Mouse (Mus musculus): Measurements from ENCODE around the gene Ndufa4l2.

Gene Ndufa4l2

DNA sequence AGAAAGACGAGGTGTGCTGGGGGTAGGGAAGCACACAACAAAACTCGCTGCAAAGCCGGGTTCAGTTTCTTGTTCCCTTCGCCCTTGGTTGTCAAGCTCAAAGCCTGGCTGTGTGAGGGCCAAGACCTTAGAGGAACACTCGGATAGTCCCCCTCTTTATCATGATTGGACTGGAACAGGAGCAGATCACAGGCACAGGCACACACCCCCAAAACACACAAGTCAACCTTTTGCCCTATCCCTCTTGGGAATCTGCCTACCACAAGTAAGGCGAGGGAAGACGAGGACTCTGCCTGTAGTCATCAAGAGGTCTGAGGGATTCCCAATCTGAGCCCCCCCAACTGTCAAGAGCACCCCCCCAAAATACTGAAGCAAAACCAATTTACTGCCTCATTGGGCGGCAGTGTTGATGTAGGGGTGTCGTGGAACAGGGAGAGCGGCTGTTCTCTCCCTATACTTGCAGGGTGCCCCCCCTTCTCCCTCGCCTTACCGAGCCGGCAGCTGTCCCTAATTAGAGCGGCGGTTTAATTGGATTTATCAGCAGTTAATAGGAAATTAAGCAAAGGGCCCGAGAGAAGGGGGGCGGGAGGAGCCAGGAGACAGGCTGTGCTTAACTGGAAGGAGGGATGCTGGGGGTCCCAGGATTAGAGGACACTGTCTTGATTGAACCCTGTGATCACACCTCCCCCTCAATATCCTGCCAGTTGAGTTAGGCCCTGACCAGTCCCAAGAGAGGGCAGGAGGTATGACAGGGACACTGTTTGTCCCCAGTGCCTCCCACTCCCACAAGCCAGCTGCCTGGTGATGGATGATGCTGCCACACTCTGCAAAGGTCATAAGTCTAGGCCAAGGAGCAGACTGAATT is 4.7 kb upstream of the Ndufa4l2 start:
- no peak for DNase-seq (ENCODE audit: low spot score)

DNA sequence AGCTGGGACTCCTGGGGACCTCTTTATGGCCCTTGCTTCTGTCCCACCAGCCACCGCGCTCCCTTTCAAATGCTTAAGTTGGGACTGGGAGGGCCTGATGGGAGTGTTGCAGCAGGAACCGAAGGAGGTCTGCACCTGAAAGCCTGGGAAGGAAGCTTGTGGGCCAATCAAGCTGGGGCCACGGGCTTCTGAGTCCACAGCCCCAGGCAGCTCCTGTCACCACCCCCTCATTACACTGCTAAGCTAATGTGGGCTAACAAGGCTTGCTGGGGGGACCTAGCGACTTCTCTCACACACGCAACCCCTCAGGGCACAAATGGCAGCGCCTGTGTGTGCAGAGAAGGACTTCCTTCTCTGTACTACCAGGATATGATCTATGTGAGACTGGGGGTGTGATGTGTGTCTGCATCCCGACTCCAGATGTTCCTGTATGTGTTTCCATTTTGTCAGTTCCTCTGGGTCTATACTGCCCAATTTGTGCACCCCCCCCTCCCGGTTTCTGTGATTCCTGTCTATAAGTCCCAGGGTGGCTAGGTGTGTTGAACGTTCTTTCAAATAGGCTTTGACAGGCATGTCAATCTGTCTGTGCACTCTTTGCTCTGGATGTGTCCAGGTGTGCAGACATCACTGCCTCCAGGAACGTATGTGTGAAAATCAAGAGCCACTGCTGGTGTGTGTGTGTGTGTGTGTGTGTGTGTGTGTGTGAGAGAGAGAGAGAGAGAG is 3.7 kb upstream of the Ndufa4l2 start:
- DNase-seq (ENCODE audit: low spot score) = no peak

DNA sequence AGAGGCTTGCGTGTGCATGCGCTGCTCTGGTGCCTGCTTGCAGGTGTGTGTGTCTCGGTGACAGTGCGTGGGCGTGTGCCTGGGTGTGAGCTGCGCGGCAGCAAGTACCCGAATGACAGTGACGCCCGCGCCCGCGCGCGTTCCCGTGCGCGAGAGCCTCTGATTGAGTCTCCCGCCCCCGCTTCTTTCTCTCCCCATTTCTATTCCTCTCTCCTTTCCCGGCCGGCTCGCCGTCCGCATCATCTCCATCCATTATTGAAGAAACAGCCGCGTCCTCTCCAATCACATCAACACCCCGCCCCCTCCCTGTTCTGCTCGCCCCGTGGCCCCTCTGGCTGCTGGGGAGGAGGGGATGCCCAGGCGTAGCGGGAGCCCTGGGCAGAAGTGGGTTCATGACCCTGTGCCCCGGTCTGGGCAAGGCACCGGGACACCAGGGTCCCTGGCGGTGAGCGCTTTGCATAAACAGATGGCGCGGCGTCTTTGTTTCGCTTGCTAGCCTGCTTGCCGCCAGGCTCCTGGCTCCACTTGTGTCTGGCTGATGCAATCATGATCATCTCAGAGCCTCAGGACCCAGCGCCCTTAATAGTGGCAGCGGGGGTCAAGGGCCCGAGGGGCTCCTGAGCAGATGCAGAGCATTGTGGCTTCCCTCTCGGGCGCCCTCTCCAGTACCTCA is 3.0 kb upstream of the Ndufa4l2 start:
- DNase-seq (ENCODE audit: low spot score) = no peak

DNA sequence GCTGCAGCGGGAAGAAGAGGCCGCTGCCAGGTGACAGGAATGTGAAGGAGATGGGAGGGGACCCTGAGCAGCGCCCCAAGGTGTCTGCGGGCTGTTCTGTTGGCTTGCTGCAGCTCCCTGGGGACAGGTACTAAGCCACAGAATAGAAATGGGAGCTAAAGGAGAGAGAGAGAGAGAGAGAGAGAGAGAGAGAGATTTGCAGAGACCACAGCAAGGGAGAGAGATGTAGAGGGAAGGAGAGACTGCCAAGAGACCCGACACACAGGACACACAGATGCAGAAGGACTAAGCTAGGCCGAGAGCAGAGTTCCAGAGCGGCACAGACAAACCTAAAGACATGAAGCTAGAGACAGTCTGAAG is 2.5 kb upstream of the Ndufa4l2 start:
- DNase-seq (ENCODE audit: low spot score) = no peak

DNA sequence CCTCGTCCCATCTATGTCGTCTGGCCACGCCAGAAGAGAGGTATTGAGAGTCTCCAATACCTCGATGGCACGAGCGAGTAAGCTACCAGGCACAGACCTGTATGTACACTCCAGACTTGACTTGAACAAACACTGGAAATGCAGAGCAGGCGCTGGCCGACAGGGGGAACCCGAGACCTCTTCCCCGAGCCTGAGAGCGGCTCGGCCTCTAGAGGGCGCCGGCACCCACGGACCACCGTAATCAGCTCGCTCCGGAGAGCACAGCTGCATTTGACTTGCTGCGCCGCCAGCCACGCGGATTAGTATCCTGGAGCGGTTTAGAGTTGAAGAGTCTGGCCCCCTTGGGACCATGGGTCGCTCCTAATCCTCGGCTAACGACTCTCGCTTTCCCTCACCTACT is 2.0 kb upstream of the Ndufa4l2 start:
- DNase-seq (ENCODE audit: low spot score) = peak; percentile 76

DNA sequence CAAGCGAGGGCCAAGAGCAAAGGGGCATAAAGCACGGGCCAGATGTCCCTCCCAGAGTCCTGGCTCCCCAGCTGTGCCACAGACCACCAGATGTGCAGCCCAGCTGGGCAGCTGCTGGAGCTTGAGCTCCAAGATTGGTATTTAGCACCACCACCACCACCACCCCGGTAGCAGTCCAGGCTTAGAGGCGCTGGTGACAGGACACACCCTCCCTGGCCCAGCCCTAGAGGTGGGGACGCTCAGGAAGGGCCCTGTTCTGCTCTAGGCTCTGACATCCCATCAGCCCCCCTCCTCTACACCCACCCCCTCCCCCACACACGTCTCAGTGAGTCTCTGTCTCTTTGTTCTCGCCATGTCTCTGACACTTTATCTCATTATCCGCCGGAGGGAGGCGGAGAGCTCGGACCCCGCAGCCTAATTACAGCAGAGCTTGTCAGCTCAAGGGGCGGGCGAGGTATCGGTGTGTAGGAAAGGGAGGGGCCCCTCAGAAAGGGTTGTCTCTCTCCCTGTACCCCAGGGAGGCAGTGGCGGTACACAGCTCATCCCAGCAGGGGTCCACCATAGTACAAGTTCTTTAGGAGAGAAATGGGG is 1.2 kb upstream of the Ndufa4l2 start:
- DNase-seq (ENCODE audit: low spot score) = no peak

DNA sequence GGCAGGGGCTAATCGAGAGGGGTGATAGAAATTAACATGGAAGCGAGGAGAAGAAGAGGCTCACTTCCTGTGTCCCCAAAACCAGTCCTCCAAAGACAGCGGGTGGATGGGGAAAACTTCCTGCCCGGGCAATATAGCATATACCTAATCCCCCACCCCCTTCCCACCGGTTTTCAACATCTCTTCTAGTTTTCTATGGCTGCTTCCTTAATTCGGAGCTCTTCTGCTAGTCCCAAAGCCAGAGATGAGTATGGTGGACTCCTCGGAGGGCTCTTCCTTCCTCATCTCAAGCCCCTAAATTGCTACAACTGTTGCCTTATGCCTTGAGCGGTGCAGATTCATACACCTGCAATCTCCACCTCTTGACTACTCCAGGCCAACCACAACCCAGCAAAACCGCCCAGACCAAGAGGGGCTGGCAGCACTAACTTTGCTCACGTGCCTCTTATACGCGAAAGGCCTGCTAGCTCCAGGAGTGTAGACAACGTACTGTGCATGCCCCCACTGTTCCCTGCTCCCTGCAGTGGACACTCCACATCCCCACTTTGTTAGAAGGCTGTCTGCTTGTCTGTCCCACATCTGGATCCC is 562 bp upstream of the Ndufa4l2 start:
- DNase-seq (ENCODE audit: low spot score) = no peak

DNA sequence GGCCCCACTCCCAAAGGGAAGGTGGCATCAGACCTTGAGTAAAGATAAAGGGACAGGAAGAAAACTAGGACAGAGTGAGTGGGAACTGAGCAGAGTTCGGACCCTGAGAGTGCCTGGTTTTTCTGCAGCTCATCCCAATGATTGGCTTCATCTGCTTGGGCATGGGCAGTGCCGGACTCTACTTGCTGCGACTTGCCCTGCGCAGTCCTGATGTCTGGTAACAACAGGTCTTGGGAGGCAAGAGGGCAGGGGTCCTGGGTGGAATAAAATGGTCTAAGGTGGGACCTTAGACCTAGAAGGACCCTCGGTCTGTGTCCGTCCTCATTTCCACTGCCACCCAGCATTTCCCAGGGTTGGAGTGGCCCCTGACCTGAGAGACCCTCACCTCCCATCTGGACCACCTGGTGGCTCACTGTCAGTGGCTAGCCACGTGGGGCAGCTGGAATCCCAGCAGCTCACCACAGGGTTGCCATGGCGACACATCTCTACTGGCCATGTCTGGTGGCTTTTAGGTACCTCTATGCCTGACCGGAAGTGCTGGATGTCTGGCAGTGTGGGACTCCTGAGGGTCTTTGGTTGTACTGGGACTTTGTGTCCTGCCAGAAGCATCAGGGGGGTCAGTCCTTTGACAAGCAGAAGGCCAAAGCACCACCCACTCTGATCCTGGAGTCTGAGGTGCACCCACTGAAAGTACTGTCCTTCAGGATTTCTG is 660 bp downstream of the Ndufa4l2 start:
- no peak for DNase-seq (ENCODE audit: low spot score)

DNA sequence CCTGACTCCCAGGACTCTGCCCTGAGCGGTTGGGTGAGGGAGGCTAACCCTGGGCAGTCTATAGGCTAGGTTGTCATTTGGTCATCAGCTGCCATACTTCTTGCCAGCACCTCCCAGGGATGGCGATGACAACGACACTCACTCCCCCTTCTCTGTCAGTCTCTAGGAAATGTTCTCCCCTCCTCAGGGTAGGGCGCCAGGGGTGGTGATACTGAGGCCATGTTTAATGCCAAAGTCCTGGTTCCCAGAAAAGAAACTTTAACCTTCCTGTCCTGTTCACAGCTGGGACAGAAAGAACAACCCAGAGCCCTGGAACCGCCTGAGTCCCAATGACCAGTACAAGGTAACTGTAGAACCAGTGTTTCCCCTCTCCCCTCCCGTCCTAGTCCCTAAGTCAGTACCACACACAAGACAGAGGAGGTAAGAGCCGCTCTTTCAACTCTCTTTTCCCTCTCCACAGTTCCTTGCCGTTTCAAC is 1.3 kb downstream of the Ndufa4l2 start:
- DNase-seq (ENCODE audit: low spot score) = no peak

DNA sequence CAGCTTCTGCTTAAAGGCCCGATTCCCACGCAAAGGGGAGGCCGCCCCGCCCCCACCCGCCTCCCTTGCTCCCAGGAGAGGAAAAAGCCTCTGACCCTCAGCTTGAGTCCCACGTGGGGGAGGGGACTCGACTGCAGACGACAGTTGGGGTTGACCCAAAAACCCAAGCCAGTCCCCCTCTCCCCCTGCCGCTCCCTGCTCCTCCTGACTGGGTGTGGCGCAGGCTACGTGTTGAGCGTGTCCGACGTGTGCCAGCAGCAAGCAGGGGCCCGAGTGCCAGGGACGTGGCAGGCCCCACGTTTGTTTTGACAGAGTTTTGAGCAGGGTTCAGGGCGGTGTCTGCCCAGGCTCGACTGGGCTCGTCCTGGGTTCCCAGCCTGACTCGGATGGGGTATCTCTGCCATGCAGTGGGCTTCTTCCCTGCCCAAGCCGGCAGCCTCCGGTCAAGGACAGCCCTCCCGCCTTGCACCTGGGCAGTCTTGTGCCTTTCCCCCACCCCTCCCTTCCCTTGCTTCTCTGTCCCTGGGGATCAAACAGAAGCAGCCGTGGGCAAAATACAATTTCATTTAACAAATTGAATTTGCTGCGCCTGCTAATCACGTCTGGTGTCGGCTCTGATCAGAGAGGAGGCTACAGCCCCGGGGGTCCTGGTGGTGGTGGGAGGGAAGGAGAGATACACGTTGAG is 2.0 kb downstream of the Ndufa4l2 start:
- DNase-seq (ENCODE audit: low spot score) = no peak

DNA sequence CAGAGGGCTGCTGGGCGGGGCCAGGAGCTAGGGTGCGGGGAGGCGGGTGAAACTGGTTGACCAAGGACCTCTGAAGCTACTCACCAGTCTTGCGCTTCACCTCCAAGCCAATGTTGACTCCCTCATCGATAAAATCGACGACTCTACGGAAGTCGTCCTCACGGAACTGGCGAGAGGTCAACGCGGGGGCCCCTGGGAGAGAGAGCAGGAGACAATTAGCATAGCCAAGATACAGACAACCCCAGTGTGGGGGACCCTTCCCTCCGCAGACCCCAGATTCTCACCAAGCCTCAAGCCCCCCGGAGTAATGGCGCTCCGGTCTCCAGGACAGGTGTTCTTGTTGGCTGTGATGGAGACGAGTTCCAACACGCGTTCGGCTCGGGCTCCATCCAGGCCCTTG is 3.2 kb downstream of the Ndufa4l2 start:
- no peak for DNase-seq (ENCODE audit: low spot score)

DNA sequence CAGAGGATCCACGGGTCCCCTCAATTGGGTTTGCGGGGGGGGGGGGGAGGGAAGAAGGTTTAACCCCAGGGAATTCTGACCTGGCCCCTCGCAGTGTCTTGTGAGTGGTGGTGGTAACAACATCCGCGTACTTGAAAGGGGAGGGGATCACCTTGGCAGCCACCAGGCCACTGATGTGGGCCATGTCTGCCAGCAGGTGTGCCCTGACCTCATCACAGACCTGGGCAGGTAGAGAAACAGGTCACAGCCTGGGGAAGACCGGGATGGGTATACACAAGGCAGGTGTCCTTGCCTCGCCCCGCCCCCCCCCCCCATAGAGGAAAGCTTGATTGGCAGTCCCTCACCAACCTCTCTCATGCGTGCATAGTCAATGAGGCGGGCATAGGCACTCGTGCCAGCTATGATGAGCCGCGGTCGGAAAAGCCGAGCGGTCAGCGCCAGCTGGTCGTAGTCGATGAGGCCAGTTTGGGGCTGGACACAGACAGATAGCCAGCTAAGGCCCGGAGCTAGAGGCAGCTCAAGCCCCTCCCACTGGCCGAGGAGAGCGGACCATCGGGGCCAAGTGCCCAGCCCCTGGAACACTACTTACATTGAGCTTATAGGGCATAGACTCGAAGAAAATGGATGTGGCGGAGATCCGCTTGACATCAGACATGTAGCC is 4.4 kb downstream of the Ndufa4l2 start:
- DNase-seq (ENCODE audit: low spot score) = no peak

DNA sequence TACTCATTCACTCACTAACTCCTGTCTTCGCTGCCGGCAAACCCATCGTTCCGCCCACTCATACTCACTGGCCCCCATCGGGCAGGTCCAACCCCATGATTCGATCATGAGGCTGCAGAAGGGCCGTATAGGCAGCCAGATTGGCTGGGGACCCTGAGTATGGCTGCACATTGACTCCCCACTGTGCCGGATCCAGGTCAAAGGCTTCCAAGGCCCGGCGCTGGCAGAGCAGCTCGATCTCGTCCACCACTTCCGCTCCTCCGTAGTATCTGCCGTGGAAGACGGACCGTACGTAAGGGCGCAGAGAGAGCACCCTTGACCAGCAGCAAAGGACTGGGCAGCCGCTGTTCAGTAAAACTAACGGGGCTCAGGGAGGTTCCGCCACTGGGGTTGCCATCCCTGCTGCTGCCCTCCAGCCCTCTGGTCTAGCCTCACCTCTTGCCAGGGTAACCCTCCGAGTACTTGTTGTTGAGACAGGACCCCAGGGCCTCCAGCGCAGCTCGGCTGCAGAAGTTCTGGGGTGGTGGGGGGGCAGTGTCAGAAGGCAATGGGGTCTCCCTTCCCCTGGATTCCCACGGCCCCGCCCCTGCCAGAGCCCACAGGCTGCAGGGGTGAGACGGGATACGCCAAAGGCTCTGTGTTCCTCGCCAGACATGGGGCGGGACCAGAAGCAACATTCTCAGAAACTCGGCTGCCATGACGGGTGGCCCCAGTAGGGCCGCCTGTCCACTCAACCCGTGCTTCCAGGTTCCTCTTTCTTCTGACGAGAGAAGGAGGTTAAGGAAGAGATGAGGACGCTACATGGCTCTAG is 5.3 kb downstream of the Ndufa4l2 start:
- no peak for DNase-seq (ENCODE audit: low spot score)

DNA sequence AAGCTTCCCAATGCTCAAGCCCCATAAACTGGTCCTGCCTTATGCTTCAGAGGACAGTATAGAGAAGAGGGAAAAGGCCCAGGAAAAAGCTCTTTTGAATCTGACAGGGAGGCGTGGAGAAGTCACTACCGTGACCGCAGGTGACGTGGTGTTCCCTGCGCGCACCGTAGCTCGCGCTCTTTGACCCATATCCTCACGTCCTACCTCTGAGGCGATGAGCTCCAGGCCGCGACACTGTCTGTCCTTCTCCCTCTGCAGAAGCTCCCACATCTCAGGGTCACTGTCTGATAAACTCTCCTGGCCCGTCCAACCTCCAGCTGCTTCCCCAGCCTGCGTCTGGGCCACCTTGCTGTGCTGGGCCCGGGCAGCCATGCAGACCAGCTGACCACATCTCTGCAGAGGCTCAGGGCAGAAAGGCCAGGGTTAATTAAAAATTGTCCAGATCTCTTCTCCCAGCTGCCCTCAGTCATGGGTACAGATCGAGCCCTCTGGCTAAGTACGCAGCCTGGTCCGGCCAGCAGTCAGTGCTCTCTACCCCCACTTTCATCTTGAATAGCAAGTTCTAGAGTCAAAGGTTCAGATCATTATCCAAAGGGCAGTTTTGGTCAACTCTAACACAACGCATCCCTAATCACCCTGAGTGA is 6.1 kb downstream of the Ndufa4l2 start:
- no peak for DNase-seq (ENCODE audit: low spot score)

DNA sequence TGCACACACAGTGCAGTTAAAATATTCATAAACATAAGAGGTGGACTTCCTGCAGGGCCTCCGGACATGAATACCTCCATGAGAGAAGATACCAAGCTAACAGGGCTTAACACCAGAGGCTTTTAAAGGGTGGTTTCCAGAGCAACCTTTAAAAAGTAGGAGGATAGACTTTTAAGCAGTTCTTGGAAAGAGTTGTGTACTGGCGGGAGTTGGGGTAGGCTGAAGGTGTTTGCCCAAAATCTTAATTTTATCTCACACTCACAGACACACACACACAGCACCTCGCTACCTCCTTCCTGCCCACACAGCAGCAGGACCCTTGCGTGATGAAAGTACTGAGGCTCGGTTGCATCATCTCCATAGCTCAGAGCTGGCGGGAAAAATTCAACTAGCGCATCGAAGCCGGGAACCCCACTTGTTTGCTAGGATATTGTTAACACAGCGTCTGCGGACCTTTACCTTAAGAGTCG is 6.9 kb downstream of the Ndufa4l2 start:
- DNase-seq (ENCODE audit: low spot score) = no peak

DNA sequence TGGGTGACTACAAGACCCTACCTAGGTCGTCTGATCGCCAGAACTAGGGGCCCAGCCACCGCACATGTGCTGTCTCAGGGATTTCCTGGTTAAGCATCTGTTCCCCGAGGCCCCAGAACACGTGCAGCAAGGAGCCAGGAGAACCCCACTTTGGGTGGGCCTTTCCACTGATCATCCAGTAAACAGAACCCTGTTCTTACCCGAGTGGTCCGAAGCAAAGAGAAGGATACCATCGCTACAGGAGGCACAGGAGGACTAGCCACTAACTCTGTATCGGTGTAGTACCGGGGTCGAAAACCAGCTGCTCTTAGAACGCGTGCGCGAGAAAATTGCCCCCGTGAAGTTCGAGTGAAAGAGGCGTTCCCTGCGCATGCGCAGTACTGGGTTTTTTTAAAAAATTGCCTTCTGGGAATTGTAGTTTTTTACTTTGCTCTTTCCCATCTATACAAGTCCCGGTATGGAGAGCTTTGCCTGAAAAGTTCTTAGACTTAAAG is 7.4 kb downstream of the Ndufa4l2 start, which contains the start of gene Shmt2:
TSS of gene Shmt2 (minus strand) at position 357 of the 494 bp plus-strand sequence.
- peak; percentile 67 for DNase-seq (ENCODE audit: low spot score)

DNA sequence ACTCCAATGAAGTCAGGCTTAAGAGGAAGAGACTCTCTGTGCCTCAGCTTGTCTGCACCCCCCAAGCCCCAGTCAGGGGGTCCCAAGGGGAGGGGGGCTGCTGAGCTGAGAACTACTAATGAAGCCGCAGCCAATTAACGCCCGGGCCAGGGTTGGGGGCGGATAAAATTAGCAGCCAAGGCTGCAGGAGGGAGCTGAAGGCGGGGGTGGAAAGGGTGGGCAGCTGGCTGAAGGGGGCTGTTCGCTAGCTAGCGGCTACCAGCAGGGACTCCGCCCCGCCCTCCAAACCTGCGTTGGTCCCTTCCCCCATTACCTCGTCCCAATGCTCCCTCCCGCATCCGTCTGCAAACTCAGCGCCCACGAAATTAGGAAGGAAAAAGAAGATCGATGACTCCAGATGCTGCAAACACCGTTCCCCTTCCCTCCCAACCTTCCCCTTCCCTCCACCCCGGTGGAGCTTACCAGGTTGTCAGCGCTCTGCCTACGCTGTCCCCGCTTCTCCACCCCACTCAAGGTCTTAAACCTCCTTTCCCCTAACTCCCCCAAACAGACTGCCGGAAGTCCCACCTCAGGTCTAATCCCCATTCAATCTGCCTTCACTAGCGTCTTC is 10.0 kb downstream of the Ndufa4l2 start:
- DNase-seq (ENCODE audit: low spot score) = no peak

DNA sequence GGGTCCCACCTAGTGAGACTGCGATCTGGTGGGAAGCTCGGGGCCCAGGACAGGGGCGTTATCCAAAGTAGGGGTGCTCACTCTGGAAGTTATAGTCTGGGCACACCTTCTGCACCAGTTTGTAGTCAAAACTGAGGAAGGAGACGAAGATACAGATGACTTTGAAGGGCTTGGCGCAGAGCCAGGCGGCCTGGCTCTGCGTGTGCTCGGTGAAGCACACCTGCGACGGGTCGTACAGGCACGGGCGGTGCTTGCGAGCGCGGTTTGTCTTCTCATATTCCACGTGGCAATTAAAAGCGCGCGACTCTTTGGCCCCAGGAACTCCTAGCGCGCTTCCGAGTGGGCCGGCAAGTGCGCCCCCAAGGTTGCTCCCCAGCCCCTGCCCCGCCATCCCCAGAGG is 11.3 kb downstream of the Ndufa4l2 start:
- DNase-seq (ENCODE audit: low spot score) = no peak

Data from ovary, adult 18-20 months (tissue).